Mouse (Mus musculus) layer of hippocampus, postnatal 14 days (tissue): ENCODE results near the gene Kantr. TPM values are rescaled to one million over a fixed set of nuclear protein-coding genes. Genes with fewer than 3 reads are reported as not detected.
A peak's percentile ranks its signal among the peaks of the same experiment; 100 is the strongest.
"Not testable (repeated sequence)": the region's sequence is repeated elsewhere in the genome, so short reads cannot be mapped to it uniquely, and the experiment has no call there.

ENCODE experiments used
- DNase-seq, 2 experiments: peaks; one replicate each; pipeline ENCODE4 v3.0.0; 2021 to 2022; ENCODE audit warnings: low spot score in 2 of 2, mixed read lengths in 1 of 2
- long read RNA-seq, 2 experiments: library from polyadenylated mRNA; stranded (forward); transcript quantifications; one replicate each; pipeline ENCODE4 v2.0.0; 2021
- total RNA-seq, 2 experiments: library from RNA; stranded (reverse); gene quantifications; 2 replicates each; pipeline ENCODE4 v1.2.3; 2021

Gene Kantr
- 10 to 100 TPM; 48.1 to 50.2 TPM for total RNA-seq
- long read RNA-seq, experiment 1, transcript Kantr-203 (3 exons, 584 nt), result major isoform, 8 of 10 reads
- long read RNA-seq, experiment 1, partial matches to known transcripts, result 0 of 10 reads
- long read RNA-seq, experiment 1, other reads (novel, unspliced or antisense), result 1 of 10 reads
- long read RNA-seq, experiment 2, full-length matches to known transcripts, result 5 of 8 reads
- long read RNA-seq, experiment 2, partial matches to known transcripts, result 0 of 8 reads
- long read RNA-seq, experiment 2, other reads (novel, unspliced or antisense), result 3 of 8 reads

GRCm38 (mm10) chrX:152326996-152327688 is at the start of gene Kantr:
TSS of gene Kantr (minus strand) at chrX:152327495.
- DNase-seq, result peak; percentile 70 to 88

DNA sequence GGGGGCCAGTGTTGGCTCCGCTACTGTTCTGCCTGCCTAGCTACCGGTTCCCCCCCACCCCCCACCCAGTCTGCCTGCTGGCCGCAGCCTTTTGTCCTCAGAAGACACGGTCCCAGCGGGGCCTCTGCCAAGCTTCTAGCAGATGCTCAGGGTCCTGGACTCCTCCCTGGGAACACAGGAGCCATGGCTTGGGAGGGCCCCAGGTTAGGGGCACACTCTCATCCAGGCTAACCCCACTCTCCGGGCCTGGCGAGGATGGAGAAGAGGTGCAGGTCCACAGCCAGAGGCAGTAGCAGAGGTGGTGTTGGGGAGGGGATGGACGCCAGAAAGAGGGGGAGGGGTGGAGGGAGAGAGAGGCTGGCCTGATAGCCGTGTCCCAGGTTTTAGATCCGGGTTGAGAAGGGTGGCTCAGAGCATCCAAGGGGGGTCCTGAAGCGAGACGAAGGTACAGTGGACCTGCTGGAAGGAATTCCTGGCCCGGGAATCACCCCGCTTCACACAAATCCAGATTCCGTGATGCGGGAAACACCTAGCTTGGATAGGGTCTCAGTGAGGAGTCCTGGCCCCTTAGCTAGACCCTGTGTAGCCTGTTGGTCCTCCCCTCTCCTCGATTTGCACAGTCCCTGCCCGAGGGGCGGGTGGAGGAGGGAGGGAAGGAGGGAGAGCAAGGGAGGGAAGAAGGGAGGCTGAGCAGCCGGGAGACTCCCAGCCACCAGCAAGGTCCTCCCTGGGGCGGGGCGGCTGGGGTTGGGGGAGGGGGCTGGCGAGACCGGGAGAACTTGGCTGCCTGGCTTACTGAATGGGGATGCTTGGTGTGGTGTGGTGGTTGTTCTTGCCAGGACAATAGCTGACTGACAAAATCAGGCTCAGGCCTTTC is 41.3 kb upstream of the Kantr start, which contains the start of gene Gpr173:
TSS of gene Gpr173 (minus strand) at position 308 of the 877 bp plus-strand sequence.
- peak; percentile 64 to 65 for DNase-seq

- DNase-seq, result no peak
These were observed 40.7 kb upstream of the Kantr start for GRCm38 (mm10) chrX:152368054-152368396.

DNA sequence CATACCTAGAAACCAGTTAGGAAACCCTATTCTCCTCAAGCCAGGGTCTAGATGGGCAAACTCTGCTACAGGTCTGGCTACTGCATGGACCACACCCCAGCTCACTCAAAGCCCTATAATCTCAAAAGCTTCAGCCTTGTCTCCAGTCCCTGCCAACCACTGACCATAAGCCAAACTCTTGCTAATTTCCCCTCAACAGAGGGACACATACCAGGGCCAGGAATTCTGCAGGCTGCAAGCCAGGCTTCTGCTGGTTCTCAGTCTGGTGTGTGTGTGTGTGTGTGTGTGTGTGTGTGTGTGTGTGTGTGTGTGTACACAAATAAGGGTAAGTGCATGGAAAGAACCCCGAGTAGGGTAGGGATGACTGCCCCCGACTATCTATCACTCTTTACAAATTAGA is 39.1 kb upstream of the Kantr start:
- DNase-seq, result peak; percentile 21 to 32

DNA sequence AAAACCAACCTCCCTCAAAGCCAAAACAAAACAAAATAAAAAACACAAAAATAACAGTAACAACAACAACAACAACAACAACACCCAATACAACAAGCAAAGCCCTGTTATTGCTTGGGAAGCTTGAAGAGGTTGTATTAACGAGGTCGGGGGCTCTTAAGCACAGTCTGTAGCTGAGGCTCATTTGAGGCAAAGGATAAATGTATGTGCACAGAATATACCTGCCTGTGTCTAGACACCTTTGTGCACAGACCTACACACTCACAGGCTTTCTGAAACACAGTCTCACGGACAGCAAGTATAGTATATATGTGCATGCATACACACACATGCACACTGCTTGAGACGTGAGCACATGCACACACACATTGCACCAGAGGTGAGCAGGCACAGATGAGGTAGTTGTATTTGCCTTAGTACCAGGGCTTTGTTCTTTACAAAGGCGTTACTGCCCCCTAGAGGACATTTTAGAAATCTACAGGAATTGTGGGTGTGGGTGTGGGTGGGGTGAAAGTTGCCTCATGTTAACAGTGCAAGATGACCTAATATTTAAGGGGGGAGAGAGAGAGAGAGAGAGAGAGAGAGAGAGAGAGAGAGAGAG is 25.4 kb upstream of the Kantr start:
- peak in 1 of 2 experiments; percentile 52 for DNase-seq

DNA sequence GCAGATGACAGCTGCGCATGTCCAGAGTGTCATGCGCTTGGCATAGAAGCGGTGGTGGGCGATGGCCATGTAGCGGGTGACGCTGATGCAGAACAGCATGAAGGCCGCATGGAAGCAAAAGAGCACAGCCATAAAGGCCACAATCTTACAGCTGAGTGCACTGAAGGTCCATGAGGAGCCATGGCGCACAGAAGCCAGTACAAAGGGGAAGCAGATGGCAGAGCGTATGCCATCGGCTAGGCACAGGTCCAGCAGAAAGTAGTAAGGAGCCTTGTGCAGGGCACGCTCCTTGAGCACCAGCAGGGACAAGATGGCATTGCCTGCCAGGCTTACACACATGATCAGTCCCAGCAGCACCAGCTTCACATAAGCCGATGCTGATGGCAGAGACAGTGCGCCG is 19.7 kb upstream of the Kantr start:
- no peak for DNase-seq

GRCm38 (mm10) chrX:152346587-152346986 is 19.3 kb upstream of the Kantr start:
- no peak for DNase-seq

GRCm38 (mm10) chrX:152342903-152343302 is 15.6 kb upstream of the Kantr start:
- DNase-seq, result no peak

DNA sequence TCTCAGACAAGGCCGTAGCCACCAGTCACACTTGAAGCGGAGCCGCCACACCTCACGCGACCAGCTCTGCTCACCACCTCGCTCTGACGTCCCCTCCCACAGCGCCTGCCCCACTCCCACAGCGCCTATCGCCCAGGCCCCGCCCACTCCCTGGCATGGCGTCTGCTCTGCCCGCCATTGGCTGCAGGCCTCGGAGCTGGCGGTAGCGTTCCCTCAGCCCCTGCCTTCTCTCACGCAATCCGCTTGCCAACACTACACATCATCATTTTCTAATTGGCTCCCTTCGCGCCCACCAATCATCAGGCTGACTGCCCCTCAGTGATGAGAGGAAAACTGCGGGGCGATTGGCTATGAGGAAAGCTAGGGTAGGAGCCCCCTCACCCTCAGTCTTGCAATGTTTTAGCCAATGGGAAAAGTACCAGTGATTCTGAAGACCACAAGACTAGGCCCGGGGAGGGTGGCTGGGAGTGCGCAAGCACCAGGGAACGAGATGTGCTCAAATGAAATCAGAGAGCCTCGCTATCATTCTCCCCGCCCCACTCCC is 15.1 kb upstream of the Kantr start, which contains the start of gene Tspyl2:
TSS of gene Tspyl2 (minus strand) at position 68 of the 544 bp plus-strand sequence.
- peak; percentile 89 to 96 for DNase-seq

GRCm38 (mm10) chrX:152341496-152341895 is 14.2 kb upstream of the Kantr start:
- DNase-seq, result no peak

GRCm38 (mm10) chrX:152336546-152337332 is 9.4 kb upstream of the Kantr start:
- DNase-seq, result peak; percentile 81 to 92

DNA sequence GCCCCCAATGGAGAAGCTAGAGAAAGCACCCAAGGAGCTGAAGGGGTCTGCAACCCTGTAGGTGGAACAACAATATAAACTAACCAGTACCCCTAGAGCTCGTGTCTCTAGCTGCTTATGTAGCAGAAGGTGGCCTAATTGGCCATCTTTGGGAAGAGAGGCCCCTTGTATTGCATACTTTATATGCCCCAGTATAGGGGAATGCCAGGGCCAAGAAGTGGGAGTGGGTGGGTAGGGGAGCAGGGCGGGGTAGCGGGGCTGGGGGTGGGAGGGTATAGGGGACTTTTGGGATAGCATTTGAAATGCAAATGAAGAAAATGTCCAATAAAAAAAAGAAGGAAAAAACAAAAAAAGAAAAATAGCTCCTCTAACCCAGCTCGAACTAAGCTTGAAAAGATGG is 8.8 kb upstream of the Kantr start:
- DNase-seq, result not testable (repeated sequence)

DNA sequence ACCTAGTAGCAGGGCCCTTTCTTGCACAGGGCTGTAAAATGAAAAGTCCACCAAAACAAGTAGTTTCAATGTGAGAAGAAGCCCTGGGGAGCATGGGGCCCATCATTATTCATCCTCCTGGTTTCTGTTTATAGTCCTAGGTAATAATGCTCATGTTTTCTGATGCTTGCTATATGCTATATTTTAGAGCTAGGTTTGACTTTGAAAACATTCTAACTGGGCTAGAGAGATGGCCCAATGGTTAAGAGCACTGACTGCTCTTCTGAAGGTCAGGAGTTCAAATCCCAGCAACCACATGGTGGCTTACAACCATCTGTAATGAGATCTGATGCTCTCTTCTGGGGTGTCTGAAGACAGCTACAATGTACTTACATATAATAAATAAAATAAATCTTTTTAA is 2.1 kb upstream of the Kantr start:
- not testable (repeated sequence) for DNase-seq

- DNase-seq, result no peak
These were observed 376 bp upstream of the Kantr start for GRCm38 (mm10) chrX:152327689-152328052.

DNA sequence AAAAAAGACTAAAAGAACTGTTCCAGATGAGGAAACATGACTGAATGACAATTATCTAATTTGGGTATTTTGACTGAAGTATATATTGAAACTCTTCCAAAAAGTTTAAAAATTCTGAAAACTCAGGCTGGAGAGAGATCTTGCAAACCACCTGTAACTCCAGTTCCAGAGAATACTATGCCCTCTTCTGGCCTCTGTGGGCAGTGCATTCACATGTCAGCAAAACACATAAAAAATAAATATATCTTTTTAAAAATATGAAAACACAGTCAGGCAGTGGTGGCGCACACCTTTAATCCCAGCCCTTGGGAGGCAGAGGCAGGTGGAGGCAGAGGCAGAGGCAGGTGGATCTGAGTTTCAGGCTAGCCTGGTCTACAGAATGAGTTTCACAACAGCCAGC is 3.7 kb downstream of the Kantr start:
- DNase-seq, result no peak

- DNase-seq, result no peak
These were observed 4.5 kb downstream of the Kantr start for GRCm38 (mm10) chrX:152322776-152323175.

DNA sequence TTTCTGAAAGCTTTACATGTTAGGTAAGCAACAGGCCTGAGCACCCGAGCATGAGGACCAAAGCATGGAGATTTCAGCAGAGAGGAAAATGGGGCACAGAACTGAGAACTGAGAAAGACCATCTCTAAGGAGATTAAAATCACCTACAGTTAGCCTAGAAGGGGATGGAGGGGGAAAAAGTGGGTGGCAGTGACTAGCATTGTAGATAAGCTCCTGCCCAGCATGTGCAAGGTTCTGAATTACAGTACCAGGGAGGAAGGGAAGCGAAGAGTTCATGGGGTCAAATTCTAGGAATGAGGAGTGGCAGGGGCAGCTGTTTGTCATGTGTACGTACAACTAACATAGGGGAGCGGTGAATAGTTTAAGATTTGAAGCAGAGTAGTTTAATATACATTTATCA is 6.8 kb downstream of the Kantr start:
- DNase-seq, result no peak

- peak; percentile 4 to 18 for DNase-seq
These were observed 19.4 kb downstream of the Kantr start for GRCm38 (mm10) chrX:152307942-152308341.

DNA sequence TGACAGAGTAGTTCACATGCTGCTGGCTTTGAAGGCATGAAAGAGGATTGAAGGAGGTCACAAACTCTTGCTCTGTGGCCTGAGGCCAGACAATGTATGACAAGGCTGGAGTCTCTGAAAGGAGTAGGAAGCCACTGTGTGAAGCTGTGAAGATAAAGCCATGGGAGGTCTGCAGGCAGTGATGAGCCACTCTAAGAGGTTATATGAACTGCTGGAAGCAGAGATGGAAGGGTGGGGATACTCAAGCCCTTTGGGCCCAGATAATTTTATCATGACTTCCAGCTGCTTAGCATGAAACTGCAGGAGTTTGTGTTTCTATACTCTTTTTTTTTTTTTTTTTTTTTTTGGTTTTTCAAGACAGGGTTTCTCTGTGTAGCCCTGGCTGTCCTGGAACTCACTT is 19.9 kb downstream of the Kantr start:
- no peak for DNase-seq

DNA sequence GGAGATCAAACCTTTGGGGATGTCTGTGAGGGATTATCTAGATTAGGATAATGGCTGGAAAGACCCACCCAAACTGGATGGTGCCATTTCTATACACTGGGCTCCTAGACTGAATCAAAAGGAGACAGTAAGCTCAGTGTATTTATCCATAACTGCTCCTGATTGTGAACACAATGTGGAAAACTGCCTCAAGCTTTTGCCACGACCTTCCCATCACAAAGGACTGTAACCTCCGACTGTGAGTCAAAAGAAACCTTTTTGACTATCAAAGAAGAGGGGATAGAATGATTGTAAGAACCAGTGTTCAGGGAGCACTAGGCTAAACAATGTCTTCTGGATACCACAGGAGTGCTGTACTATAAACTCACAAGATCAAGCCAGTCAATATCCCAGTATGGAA is 21.1 kb downstream of the Kantr start:
- DNase-seq, result no peak
